Mouse (Mus musculus) lung, postnatal 10 days (tissue): ENCODE measurements around the gene Bcl7c.
"Not testable (repeated sequence)": the region's sequence is repeated elsewhere in the genome, so short reads cannot be mapped to it uniquely, and the experiment has no call there.

Experiments used
- DNase-seq: peaks from one replicate; pipeline ENCODE4 v3.0.0; 2021

Gene Bcl7c

DNA sequence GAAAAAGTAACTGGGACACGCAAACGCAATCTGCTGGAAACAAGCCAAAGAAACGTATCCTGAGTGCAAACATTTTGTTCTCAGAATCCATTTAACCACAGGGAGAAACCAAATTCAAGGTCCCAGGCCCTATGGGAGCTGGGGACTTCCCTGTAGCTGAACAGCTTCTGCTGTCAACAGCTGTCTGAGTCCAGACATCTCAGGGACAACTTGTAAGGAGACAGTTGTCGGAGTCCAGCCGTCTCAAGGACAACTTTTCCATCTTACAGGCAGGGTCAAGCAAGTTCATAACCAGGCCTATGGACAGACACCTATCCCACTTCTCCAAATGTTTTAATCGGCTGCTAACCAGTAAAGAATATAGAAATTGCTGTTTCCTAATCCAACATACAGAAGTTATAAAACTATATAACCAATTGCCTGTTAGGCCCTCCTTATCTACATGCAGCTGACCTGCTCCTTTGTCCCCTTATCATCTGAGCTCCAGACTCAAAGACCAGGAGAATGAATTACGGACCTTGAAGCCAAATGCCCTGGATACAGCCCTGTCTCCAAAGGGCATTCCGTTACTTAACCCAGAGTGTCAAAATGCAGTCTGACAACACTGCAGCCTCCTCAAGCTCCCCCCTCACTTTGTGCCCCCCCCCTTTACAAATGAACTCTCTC lies 26.7 kb downstream of the Bcl7c start:
- no peak for DNase-seq

DNA sequence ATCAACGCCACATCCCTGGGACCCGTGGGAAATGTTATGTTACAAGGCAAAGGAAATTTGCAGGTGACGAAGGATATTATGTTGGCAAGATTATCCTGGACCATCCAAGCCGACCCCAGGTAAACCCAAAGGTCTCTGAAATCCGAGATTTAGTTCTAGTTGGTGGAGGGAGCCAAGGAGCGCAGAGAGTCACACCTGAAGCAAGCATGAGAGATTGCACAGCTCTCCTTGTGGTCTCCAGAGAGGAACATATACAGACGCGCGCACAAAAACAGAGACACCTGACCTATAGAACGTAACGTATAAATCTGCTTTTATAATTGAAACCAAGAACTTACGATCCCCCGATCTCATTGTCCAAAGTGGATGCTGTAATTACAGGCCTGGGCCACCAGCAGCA lies 28.2 kb downstream of the Bcl7c start:
- no peak for DNase-seq

DNA sequence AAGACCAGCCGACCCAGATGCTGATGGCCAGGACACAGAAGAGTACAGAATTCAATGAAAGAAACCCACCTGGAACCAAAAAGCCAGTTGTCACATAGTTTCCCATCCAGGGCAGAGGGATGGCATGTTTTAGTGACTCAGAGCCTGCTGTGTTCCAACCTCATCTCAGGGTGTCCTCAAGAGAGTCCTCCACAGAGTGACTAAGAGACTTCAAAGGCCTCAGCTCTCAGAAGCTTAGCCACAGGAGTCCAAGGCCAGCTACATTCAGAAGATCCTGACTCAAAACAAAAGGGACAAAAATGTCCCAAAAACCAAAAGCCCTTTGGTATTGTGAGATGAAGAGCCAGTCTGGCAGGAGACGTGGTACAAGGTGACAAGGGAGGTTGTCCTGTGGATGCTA lies 29.9 kb downstream of the Bcl7c start:
- no peak for DNase-seq

DNA sequence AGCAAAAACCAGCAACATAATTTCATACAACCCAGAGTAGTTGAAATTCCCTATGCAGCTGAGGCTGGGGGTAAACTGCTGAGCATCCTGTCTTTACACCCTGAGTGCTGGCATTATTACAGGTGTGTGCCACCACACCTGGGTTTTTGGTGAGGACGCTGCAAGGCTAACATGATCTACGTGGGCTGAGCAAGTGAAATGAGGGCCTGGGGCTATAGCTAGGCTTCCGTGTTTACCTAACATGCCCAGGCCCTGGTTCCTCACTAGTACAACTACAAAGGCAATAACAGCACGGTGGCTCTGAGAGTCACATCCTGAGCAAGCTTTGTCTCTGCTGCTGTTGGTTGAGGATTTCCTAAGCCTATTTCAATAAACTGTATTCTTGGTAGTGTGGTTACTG lies 31.1 kb downstream of the Bcl7c start:
- DNase-seq: no peak

DNA sequence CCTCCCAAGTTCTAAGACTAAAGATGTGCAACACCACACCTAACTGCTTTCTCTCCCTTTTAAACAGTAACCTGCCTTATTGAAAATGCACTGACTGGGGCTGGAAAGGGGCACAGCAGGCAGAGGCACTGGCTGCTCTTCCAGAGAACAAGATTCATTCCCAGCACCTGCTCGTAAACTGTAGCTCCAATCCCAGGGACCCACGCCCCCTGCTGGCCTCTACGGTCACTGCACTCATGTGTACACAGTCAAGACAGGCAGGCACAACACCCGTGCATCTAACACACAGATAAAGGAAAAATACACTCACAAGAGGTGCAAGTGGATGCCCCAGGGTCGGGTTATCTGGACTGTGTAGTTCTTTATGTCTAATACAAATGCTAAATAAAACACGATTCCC lies 31.7 kb downstream of the Bcl7c start:
- DNase-seq: peak; percentile 63

DNA sequence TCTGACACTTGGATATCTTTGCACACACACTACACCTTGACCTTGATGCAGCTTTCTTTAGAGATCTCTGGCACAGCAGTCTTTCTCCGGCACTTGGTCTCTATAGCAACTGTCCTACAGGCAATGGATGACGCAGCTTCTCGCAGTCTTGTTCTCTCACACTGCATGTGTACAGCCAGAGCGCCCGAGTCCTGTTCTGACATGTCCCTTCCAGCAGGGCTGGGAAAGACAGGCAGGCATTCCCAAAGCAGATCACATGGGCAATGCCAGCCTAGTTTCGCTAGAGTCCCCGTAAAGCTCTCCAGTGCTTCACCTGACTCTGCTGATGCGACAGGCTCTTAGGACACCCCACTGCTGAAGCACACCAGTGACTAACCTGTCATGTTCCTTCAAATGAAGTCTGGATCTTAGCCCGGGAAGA lies 33.3 kb downstream of the Bcl7c start:
- DNase-seq: no peak

DNA sequence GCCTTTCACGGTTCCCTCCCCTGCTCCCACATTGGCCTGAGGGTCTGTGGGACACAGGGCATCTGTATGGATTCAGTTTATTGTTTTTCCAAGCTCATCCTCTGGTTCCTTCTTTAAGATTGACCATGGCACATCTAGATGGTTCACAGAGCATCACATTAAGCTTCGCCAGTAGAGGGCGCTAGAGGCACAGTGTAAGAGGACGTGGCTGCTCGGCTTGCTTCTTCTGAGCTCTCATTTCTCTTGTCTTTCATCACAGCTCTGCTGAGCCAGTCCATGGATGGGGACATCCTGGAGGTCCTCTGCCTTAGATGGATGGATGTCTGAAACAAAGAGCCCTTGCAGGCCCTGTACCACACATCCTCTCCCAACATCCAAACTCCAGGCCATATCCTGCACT lies 33.8 kb downstream of the Bcl7c start:
- peak; percentile 92 for DNase-seq

DNA sequence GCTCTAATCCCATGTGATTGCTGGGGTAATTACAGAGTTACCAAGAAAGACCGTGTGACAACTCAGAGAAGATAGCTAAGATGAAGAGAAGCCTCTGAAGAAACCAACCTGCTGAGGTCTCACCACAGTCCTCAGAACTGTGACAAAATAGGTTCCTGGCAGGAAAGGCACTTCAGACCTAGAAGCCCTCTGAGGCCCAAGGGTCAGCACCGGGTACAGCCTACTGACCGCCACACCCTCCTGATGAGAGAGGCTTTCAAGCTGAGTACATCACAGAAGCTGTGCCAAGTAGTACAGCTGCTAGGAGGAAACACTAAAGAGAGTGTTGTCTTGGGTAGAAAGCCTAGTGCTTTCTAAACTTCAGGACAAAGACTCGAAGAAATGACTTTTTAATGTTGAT lies 36.0 kb downstream of the Bcl7c start:
- DNase-seq: no peak

DNA sequence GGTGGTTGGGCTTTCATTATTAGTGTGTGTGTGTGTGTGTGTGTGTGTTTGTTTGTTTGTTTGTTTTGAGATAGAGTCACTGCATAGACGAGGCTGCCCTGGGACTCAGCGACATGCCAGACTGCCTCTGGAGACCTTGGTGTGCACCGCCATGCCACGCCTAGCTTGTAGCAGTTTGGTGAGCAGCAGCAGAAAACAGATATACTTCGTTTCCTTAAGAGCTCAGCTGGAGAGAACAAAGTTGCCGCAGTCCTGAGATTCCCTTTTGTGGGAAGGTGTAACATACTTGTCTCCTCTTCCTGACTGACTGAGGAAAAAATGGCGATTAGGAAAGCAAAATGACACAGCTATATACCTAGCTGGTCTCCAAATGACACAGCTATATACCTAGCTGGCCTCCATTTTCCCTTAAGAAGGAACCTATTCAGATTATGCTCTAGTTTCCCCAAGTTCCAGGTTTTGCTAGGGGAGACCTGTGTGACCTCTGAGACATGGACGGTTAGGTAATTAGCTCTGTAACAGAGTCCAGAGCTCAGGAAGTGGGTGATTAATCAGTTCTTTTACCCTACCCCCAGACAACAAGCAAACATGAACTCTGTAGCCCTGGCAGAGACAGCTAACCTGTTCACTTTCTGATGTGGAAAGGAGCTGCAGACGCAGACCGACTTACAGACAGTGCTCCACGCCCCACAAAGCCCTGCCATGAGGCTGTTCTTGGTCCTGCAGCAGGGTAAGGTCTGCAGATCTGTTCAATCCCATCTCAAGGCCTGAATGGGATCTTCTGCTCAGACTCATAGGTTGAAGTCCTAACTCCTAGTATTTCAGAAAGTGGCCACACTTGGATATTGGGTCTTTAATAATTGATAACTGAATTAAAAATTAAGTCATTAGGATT lies 36.6 kb downstream of the Bcl7c start:
- DNase-seq: no peak

DNA sequence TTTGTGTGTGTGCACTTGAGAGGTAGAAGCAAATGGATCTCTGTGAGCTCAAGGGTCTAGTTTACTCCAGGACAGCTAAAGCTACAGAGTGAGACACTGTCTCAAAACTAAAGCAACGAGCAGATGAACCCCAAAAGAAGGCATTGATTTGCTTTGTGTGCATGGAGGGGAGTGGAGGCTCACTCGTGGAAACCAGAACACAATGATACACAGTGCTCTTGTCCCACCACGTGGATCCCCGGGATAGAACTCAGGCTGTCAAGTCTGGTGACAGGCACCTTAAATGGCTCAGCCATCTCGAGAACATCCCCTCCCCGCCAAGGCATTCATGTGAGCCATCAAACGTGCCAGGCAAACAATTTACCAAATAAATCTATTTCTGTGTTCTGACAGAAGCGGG lies 41.6 kb downstream of the Bcl7c start:
- DNase-seq: no peak

DNA sequence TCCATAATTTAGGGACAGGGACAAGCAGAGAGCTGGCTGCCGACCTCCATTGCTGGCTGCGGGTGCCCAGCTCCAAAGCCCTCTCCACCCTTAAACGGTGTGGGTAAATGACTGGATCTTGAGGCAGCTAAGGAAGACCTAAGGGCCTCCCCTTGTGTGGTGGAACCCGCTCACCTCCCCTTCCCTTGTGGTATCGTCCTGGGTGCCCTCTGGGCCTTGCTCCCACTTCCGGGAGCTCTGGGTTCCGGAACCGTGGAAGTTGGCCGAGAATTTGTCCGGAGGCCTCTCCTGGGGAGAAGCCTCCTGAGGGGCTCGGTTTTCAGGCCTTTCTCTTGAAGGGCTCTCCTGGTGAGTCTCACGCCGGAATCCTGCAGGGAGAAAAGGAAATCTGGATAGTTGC lies 42.1 kb downstream of the Bcl7c start:
- no peak for DNase-seq

DNA sequence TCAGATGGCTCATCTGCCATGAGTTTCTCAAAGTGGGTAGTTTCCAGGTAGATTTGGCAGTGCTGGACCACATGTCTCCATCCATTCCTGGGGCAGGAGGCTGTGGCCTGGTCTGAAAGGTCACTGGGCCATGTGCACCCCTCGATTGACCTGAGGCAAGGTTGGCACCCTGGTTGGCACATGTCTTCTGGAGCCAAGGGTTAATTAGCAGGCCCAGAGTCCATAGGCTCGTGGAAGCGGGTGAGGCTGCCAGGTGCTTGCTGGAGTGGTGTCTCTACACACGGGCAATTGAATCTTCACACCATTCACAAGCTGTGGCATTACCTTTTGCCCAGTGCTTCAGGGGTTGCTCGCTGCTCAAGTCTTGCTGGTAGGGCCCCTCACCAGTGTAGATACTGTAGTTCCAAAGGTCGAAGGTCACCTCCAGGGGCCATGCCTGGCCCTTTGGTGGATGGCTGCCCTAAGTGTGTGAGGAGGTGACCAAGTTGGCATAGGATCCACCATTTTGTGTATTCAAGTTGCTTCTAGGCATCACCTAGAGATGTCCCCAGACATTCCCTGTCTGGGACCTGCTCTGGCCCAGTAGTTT lies 42.6 kb downstream of the Bcl7c start:
- DNase-seq: no peak

DNA sequence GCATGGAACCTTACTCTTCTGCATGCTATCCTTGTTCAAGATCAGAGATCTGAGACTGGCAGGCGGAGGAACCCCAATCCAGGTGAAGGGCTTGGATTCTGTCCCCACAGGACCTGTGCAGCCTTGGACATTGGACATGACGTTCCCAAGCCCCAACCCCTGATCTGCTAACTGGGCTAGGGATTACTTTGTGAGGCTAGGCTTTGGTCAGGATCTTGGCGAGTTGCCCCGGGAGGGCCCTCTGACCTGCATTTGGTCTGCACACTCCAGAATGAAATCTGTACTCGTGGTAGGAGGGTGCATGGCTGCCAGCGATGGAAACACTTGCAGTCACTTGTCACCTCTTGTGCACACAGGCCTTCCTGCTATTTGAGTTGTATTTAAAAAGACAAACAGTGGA lies 45.8 kb downstream of the Bcl7c start:
- no peak for DNase-seq

DNA sequence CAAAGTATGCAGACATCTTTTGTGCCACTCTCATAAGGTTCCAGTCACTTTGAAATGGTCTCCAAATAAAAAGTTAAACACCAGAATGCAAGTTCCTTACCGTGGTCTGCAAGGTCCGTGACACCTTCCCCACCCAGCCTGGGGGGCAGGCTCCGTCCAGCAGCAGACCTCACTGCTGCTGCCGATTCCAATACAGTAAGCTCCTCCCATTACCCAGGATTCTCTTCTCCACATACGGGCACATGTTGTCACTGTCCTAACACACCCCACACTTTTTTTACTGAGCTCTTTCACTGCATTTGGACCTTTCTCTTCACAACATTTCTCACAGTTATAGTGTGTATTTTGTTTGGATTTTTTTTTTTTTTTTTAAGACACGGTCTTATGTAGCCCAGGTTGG lies 46.9 kb downstream of the Bcl7c start:
- no peak for DNase-seq

DNA sequence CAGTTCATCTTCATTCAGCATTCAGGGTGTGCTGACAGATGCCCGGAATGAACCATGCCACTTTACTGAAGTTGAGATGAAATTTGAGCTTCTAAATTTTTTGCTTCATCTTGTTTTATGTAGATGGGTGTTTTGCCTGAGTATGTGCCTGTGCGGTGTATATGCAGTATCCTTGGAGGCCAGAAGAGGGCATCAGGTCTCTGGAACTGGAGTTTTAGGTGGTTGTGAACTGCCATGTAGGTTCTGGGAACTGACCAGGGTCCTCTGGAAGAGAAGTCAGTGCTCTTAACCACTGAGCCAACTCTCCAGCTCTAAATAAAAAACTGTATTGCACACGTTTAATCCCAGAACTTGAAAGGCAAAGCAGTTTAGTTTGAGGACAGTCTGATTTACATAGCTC lies 47.9 kb downstream of the Bcl7c start:
- no peak for DNase-seq

DNA sequence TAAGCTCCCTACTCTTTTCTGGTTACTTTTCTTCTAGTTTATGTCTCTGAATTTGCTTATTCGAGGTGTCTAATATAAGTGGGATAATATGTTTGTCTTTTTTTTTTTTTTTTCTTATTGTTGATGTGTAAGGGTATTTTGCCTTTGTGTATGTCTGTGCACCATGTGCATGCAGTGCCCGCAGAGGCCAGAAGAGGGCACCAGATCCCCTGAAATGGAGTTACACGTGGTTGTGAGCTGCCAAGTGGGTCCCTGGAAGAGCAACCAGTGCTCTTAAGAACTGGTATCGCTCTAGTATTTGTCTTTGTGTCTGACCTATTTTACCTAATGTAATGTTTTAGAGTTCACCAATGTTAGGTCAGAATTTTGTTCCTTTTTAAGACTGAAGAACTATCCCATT lies 51.8 kb downstream of the Bcl7c start:
- peak; percentile 79 for DNase-seq

DNA sequence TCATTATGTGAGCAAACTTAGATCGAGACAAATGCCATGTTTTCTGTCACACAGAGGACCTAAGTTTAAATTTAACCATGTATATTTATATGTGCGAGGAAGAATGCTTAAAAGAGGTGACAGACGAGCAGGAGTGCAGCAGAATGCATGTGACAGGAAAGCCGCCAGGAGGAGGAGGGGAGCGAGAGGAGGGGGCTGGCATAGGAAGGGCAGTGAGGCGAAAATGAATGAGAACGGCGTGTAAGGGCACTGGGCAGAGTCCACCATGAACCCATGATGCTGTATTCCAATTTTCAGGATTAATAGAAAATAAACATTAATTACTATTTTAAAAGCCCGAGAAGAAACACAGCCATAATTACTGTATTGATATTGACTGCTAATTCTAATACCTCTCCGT lies 54.4 kb downstream of the Bcl7c start:
- DNase-seq: no peak

DNA sequence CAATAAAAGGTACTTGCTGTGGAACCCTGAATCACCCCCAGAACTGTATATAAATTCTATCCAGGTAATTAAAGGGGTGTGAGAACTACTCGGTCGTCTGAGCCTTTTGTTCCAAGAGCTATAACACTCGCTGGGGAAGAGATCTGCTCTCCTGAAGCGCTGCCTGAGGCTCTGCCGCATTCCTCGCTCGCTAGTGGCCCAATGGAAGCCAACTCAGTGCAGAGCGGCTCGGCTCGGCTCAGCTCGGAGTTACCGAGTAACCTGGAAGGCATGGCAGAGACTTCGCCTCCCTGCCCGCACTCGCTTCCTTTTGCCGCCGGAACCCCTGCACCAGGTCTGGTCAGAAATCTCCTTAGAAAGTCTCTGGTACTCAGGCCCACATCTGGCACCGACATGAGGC lies 56.7 kb downstream of the Bcl7c start:
- DNase-seq: no peak

DNA sequence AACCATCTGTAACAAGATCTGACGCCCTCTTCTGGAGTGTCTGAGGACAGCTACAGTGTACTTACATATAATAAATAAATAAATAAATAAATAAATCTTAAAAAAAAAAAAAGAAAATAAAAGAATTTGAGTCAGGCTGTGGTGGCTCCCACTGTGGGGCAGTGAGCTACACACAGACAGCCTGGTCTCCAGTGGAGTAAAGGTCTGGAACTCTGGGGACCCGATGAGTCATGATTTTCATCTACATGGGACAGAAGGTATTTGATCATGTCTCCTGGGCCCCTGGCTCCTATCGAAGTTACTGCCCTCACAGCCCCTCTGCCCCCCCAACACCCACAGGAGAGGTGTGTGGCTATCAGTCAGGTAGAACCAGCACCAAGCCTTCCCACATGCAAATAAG lies 57.1 kb downstream of the Bcl7c start:
- no peak for DNase-seq

DNA sequence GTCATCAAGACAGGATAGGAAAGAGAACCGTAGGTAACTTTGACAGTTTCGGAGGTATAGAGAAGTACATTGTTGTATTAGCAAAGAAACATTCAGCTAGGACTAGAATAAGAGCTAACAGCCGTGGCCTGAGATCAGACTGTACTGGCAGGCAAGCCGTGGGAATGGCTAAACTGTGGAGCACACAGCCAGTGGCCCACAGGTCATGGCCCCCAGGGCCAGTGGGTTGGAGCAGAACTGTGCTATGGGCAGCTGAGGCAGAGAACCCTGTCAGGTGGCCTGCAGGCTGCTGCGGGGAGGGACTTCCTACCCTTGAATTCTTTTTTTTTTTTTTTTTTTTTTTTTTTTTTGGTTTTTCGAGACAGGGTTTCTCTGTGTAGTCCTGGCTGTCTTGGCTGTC lies 59.5 kb downstream of the Bcl7c start:
- DNase-seq: no peak

DNA sequence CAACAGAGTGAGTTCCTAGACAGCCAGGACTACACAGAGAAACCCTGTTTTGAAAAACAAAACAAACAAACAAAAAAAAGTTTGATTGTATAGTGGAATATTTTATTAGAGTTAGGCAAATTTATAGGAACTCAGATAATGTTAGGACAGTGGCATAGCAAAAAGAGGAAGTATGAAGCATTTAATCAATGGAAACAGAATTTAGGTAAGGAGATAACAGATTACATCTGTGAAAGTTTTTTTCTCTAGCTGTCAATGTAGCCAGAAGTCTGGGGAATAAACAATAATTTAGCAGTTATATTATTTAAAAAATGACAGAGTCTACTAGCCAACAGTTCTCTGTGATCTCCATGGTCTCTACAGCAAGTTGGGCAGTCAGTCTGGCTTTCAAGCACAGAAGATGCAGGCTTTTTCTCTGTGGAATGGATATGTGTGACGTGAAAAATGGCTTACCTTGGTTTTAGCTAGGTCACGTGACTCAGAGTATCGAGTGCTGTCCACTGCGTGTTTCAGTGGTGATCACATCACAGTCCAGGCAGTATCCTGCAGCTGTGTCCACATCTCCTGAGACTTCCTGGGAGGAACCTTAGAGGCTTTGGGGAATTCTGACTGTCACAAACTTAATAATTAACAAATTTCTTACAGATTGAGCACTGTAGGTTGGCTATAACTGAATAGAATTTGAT lies 60.1 kb downstream of the Bcl7c start:
- DNase-seq: no peak

DNA sequence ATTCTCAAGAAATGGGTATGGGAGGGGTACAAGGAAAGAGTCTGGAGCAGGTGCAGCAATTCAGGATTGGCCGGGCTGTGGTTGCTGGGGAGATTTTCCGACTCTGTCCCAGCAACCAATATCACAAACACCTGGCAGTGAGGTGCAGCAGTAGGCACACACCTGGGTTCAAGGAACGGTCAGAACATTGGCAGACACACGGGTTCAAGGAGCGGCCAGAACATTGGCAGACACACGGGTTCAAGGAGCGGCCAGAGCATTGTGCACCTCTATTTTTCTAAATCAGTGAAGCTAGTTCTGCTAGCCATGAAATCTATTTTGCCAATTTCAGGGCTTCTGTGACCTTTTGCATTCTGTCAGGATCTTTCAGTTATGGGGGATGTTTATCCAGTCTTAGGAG lies 61.2 kb downstream of the Bcl7c start:
- DNase-seq: not testable (repeated sequence)

DNA sequence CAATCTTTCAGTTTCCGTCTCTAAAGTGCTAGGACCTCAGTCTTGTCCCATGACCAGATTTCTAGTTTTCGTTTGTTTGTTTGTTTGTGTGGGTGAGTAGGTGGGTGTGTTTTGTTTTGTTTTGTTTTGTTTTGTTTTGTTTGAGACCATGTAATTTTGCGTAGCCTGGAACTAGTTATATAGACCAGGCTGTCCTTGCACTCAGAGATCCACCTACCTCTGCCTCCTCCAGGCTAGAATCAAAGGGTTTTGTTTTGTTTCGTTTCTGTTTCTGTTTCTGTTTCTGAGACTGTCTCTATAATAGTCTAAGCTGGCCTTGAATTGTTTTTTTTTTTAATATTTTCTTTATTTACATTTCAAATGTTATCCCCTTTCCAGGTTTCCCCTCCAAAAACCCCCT lies 62.4 kb downstream of the Bcl7c start:
- DNase-seq: no peak

DNA sequence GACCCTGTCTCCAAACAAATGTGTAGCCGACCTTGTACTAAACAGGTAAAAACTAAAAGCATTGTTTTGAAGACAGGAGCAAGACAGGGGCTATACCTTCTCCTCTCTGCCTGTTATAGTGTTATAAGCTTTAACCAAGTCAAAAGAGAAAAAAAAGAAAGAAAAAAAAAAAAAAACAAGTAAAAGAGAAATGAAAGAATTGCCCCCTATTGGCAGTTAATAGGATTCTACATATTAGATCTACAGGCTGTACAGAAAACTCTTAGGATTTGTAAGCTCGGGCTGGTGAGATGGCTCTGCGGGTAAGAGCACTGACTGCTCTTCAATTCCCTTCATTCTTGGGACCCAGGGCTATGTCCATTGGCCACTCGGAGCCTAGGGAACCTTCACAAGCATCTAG lies 66.5 kb downstream of the Bcl7c start:
- DNase-seq: no peak
